Mouse (Mus musculus): ENCODE results near the gene Rnf213. TPM values are rescaled to one million over a fixed set of nuclear protein-coding genes. Genes with fewer than 3 reads are reported as not detected.

Gene Rnf213
- polyA plus RNA-seq, 1 experiment: 181 TPM

DNA sequence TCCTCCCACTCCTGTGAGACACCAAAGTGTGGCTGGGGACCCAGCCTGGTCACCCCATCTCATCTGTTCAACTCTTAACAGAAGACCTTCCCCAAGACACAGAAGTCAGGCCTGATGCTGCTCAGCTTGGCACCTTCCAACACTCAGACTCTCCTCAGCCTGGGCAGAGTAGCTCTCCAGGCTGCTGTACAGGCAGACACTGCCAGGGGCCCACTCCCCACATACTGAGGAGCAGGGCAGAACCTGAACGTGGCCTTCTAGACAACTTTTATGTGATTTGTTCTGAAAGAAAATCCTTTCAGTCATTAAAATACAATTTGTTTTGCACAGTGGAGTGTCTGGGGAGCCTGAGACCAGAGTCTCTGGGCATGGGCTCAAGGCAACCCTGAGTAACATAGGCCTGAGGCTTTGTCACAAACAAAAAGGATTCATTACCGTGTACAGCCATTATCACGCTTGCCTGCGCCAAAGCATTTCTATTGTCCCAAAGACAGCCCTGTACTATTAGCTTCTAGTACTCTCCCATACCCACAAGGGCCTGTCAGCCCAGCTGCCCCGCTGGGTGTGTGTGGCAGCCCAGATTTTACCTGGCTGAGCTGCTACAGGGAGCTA lies 116.4 kb downstream of the Rnf213 start:
- no peaks in the 10 kb centered on the region for H3K4me1 ChIP-seq (ENCODE audit: control insufficient read depth, insufficient read depth, low read length)
- no peak overlapping the region for H3K4me3 ChIP-seq (ENCODE audit: insufficient read depth, low read length)
- no peak overlapping the region for H3K27ac ChIP-seq (ENCODE audit: insufficient read depth, low read depth, low read length)
- TF ChIP-seq CTCF (IDR thresholded peaks at IDR 0.05; ENCODE audit: low read depth, low read length): no peak

DNA sequence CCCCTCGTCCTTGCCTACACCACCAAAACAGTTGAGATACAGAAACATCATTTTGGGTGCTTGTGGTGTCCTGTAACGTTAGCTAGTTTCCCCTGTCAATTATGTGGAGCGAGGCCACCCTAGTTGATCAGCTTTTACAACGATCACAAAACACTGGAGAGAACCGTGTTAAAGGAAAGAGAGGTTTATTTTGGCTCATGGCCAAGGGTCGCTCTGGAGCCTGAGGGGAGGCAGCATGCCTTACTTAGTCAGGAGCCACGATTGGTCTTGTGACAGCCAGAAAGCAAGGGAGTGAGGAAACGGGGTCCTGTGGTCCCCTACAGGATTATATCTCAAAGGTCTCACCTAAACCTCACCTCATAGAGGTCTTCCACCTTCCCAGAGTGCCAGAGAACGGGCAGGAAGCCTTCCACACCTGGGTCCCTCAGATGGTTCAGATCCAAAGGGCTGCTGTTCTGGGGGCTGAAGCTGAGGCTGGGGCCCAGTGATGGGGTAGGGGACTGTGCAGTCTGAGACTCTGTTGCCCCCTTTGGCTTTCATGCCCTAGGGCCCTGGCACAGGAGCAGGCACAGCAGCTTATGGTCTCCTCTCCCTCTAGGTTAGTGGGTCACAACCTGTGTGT lies 120.2 kb downstream of the Rnf213 start:
- Histone ChIP-seq H3K4me1 (ENCODE audit: control insufficient read depth, insufficient read depth, low read length) (no peaks in the 10 kb centered on the region), H3K27ac (ENCODE audit: insufficient read depth, low read depth, low read length) (no peak overlapping the region), H3K4me3 (ENCODE audit: insufficient read depth, low read length) (no peak overlapping the region)
- TF ChIP-seq CTCF (IDR thresholded peaks at IDR 0.05; ENCODE audit: low read depth, low read length) (no peak), POLR2A (IDR thresholded peaks at IDR 0.05; ENCODE audit: borderline replicate concordance, low read depth, low read length) (no peak)

DNA sequence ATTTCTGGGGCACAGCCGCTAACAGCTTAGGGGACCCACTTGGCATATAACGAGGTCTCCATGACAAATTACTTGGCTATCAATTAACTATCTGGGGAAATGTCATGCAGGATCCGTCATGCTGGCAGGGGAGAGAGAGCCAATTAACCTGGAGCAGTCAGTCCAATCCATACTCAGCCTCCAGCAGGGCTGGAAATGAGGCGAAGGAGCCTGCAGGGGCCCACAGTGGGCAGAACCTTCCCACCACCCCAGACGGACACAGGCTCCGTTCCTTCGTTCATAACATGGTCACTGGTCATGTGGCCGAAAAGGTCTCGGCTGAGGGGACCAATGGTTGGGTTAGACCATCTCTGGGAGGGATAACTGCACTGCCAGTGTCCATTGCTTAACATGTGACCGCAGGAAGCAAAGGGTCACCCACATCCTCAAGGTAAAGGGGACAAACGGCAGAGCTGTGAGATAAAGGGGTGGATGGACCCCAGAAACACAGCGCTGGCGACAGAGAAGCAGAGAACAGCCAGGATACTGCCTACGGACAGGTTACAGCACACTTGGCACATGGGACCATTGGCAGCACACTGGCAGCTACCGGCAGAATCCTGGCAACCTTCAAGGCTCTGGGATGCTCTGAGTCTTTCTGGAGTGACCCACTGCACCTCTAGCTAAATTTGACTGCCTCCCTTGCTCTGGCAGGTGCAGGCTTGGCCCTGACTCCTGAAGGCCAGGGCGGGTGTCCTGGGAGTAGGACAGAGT lies 121.4 kb downstream of the Rnf213 start:
- no peak overlapping the region for H3K4me3 ChIP-seq (ENCODE audit: insufficient read depth, low read length)
- no peak overlapping the region for H3K27ac ChIP-seq (ENCODE audit: insufficient read depth, low read depth, low read length)
- H3K4me1 ChIP-seq (ENCODE audit: control insufficient read depth, insufficient read depth, low read length): no peaks in the 10 kb centered on the region
- no peak for TF ChIP-seq CTCF (IDR thresholded peaks at IDR 0.05; ENCODE audit: low read depth, low read length)
- TF ChIP-seq POLR2A (IDR thresholded peaks at IDR 0.05; ENCODE audit: borderline replicate concordance, low read depth, low read length): no peak

DNA sequence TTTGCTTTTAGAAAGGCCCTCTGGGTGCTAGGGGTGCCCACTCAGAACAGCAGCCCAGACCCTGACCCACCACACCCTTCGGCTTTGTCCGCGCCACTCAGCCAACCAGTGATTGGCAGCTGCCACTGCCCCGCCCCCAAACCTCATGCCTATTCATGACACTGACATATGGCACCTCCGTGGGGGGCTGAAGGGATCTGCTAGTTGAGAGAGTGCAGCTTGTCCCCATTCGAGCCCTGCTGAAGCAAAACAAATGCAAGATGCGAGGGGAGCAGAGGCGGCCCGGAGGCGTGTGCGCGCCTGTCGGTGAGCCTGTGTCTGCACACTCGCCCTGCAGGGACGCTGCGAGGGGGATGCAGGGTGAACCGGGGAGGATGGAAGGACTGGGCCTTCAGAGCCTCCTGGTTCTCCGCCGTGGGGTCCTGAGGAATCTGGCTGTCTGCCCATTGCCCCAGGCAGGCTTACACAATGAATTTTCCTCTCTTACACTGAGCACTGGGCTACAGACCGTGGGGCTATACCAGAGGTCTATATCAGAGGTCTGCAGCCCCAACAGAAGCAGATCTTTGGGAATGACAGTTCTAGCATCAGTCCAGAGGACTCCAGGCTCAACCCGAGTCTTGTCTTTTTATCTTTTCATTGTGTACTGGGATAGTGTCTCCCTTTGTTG lies 122.2 kb downstream of the Rnf213 start:
- Histone ChIP-seq H3K4me1 (ENCODE audit: control insufficient read depth, insufficient read depth, low read length) (no peaks in the 10 kb centered on the region), H3K4me3 (ENCODE audit: insufficient read depth, low read length) (no peak overlapping the region), H3K27ac (ENCODE audit: insufficient read depth, low read depth, low read length) (no peak overlapping the region)
- no peak for TF ChIP-seq POLR2A (IDR thresholded peaks at IDR 0.05; ENCODE audit: borderline replicate concordance, low read depth, low read length)
- no peak for TF ChIP-seq CTCF (IDR thresholded peaks at IDR 0.05; ENCODE audit: low read depth, low read length)

DNA sequence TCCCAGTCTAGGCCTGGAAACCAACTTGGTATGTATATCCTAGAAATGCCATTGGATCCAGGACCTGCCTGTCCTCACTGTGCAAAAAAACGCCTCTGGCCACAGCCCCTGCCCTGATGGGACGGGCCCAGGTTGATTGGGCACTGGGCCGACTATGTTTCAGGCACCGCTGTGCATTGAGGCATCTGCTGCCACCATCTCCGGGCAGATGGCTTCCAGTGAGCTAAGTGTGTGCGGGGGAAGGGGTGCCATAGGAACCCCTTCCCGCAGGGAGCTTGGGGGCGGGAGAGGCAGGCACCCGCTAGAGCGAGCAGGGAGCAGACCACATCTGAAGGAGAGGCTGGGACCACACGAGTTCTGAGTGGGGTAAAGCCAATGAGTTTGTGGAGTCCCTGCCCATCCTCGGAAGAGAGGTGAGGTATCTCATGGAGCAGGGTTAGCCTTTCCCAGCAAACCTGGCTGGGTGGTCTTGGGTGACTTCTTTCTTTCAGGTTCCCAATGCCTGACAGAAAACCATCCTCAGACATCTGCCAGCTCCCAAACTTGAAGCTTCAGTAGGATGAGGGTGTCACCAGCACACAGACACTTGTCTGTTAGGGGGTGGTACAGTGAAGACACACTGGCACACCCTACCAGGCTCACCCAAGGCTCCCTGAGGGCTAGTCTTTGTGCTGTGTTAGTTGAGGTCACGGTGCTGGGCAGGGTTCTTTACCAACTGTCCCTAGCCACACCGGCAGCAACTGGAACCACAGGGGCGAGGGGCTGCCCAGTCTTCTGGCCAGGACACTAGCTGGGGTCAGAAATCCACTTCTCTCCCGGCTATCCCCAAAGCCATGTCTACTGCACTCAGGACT lies 123.2 kb downstream of the Rnf213 start:
- no peak overlapping the region for H3K27ac ChIP-seq (ENCODE audit: insufficient read depth, low read depth, low read length)
- H3K4me1 ChIP-seq (ENCODE audit: control insufficient read depth, insufficient read depth, low read length): no peaks in the 10 kb centered on the region
- TF ChIP-seq CTCF (IDR thresholded peaks at IDR 0.05; ENCODE audit: low read depth, low read length) (no peak), POLR2A (IDR thresholded peaks at IDR 0.05; ENCODE audit: borderline replicate concordance, low read depth, low read length) (no peak)
- H3K4me3 ChIP-seq (ENCODE audit: insufficient read depth, low read length): no peak overlapping the region

DNA sequence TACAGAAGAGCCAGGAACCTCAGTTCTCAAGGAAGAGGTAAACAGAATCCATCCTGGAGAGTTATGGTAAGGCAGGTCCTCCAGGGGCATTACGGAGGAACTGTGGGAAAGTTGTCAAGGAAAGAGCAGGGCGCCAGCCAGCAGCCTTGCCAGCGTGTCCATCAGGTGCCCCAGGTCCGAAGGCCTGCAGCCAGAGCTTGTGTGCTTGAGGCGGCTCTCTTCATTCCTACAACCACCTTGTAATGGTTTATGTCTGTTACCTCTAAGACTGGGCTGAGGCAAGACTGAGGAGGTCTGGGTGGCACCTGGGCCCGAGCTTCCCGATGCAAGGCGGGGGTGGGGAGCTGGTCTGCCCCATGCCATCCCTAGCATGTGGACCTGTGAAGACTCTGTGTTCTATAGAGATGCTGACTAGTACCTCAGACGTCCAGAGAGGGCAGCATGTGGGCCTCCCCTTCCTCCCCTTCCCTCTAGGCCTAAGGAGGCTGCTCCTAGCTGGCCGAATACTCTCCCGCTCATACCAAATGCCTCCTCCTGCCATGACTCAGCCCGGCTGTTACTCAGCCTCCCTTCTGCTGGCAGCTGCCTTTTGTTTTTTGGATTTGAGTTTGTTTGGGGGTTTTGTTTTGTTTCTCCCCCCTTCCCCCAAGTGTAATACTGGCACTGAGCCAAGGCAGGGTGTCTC lies 123.9 kb downstream of the Rnf213 start:
- no peak for TF ChIP-seq POLR2A (IDR thresholded peaks at IDR 0.05; ENCODE audit: borderline replicate concordance, low read depth, low read length)
- no peak for TF ChIP-seq CTCF (IDR thresholded peaks at IDR 0.05; ENCODE audit: low read depth, low read length)
- Histone ChIP-seq H3K4me3 (ENCODE audit: insufficient read depth, low read length) (no peak overlapping the region), H3K4me1 (ENCODE audit: control insufficient read depth, insufficient read depth, low read length) (no peaks in the 10 kb centered on the region), H3K27ac (ENCODE audit: insufficient read depth, low read depth, low read length) (no peak overlapping the region)

DNA sequence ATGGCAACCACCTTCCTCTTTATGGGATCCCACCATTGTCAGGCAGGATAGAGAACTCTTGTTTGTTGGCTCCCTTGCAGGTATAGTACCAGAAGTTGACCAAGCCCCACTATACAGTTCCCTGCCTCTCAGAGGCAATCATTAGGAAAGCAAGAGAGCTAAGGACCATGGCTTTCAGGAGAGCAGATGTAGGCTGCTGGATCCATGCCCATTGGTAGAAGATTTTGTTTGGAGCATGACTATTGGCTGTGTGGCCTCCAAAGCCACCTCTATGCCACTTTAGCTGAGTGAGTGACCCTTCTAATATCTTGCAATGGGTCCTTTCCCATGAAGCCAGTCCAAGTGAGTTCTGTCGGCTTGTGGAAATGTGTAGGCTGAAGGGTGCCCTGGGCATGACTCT lies 126.5 kb downstream of the Rnf213 start:
- TF ChIP-seq CTCF (IDR thresholded peaks at IDR 0.05; ENCODE audit: low read depth, low read length): no peak
- no peak for TF ChIP-seq POLR2A (IDR thresholded peaks at IDR 0.05; ENCODE audit: borderline replicate concordance, low read depth, low read length)
- Histone ChIP-seq H3K27ac (ENCODE audit: insufficient read depth, low read depth, low read length) (no peak overlapping the region), H3K4me3 (ENCODE audit: insufficient read depth, low read length) (no peak overlapping the region), H3K4me1 (ENCODE audit: control insufficient read depth, insufficient read depth, low read length) (no peaks in the 10 kb centered on the region)

DNA sequence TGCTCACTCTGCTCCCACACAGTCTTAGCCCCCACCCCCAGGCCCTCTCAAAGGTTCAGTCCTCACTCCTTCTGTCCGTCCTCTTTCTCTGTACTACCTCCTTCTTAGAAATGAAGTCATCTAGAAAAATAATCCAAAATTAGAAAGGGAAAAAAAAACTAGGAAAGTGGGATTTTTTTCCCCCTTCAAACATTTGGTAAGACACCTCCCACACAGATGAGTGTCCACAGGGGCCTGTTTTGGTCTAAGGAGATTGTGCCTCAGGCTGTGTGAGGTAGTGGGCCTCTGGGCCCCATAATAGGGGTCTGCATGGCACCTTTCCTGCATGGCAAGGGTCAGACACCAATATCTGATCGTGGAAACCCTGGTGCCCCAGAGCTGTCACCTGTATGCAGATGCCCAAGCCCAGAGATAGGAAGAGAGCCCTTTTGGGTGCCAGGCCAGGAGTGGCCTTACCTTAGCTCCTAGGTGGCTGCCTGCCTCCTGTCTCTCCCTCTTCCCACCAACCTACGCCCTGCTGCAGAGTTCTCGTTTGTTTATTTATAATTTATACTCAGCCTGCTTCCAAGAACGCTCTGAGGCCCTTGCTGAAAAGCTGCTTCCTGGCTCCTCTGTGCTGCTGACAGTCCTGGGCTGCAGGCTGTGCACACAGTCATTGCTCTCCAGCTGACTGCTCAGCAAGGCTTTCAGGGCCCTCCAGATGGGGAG lies 127.3 kb downstream of the Rnf213 start:
- TF ChIP-seq POLR2A (IDR thresholded peaks at IDR 0.05; ENCODE audit: borderline replicate concordance, low read depth, low read length) (no peak), CTCF (IDR thresholded peaks at IDR 0.05; ENCODE audit: low read depth, low read length) (no peak)
- H3K4me3 ChIP-seq (ENCODE audit: insufficient read depth, low read length): no peak overlapping the region
- H3K27ac ChIP-seq (ENCODE audit: insufficient read depth, low read depth, low read length): no peak overlapping the region
- H3K4me1 ChIP-seq (ENCODE audit: control insufficient read depth, insufficient read depth, low read length): 0 out of 2 replicates have a peak, but pooled peaks cover 2% of the 10 kb centered on the region
